Mouse (Mus musculus) brain, embryonic 18.5 days (tissue): ENCODE measurements around the gene Nudt8.

ENCODE experiments used
- DNase-seq: peaks from one replicate; pipeline ENCODE4 v3.0.0-alpha.2; 2012; ENCODE audit warnings: low read depth, low spot score

Gene Nudt8

GRCm38 (mm10) chr19:4051016-4051415, 50.6 kb downstream of the Nudt8 start:
- no peak for DNase-seq
